Mouse (Mus musculus) adrenal gland, adult 18-20 months (tissue): ENCODE measurements around the gene Gcdh. TPM values are rescaled to one million over a fixed set of nuclear protein-coding genes. Genes with fewer than 3 reads are reported as not detected.

Source experiments
- DNase-seq, 2 experiments: peaks; one replicate each; pipeline ENCODE4 v3.0.0; 2021 to 2022; ENCODE audit warnings: low spot score in 2 of 2
- microRNA-seq, 2 experiments: library from miRNA; unstranded; fragments of <30 nt; microRNA quantifications; one replicate each; pipeline ENCODE4 v1.2.0; 2021; ENCODE audit warnings: borderline number of aligned reads in 2 of 2
- total RNA-seq, 2 experiments: library from RNA; stranded (reverse); gene quantifications; 1 replicate in 1 of 2; 2 replicates in 1 of 2; pipeline ENCODE4 v1.2.3; 2021

Gcdh gene
- total RNA-seq, 2 experiments from 2014 or later: 52.4 to 56.5 TPM

GRCm38 (mm10) chr8:84837912-84838470, 55.7 kb downstream of the Gcdh start:
- DNase-seq: no peak

GRCm38 (mm10) chr8:84837149-84837911, 56.4 kb downstream of the Gcdh start:
- no peak for DNase-seq

Small RNA genes lying within 50 kb of the gene (microRNA-seq; reads per million reads assigned to microRNA genes)
- gene Gm24197: 0 to 0.61 reads per million in 2 experiments
- gene Mir7069: 5.7 to 7.3 reads per million in 2 experiments

Other genes starting within 250 kb of the Gcdh start
- 10 to 100 TPM; 20.7 to 24.6 TPM for gene Ier2, start 231.1 kb downstream of the Gcdh start, total RNA-seq
- 10 to 100 TPM; 66.3 to 79.0 TPM for gene Trmt1, start 207.6 kb downstream of the Gcdh start, total RNA-seq
- gene Nacc1, start 206.1 kb downstream of the Gcdh start, total RNA-seq: 10 to 100 TPM; 71.3 to 77.8 TPM
- gene Lyl1, start 192.5 kb downstream of the Gcdh start, total RNA-seq: 1 to 10 TPM; 2.7 to 2.8 TPM
- under 1 TPM; 0.45 to 0.76 TPM for gene G430095P16Rik, start 170.9 kb downstream of the Gcdh start, total RNA-seq
- gene Nfix, start 93.6 kb downstream of the Gcdh start, total RNA-seq: 100 to 1,000 TPM in 1 of 2 experiments, 10 to 100 TPM in 1; 92.2 to 127 TPM
- 10 to 100 TPM; 10.6 to 10.8 TPM for gene Dand5, start 71.1 kb downstream of the Gcdh start, total RNA-seq
- 10 to 100 TPM; 62.0 to 71.1 TPM for gene Gadd45gip1, start 62.4 kb downstream of the Gcdh start, total RNA-seq
- gene Rad23a, start 53.3 kb downstream of the Gcdh start, total RNA-seq: 100 to 1,000 TPM; 109 to 113 TPM
- 100 to 1,000 TPM; 606 to 686 TPM for gene Calr, start 47.0 kb downstream of the Gcdh start, total RNA-seq
- 10 to 100 TPM; 58.8 to 69.6 TPM for gene Farsa, start 36.9 kb downstream of the Gcdh start, total RNA-seq
- gene Syce2, start 21.8 kb downstream of the Gcdh start, total RNA-seq: 1 to 10 TPM; 6.9 to 9.4 TPM
- gene Klf1, start 8.0 kb upstream of the Gcdh start, total RNA-seq: not detected
- gene Dnase2a, start 14.6 kb upstream of the Gcdh start, total RNA-seq: 10 to 100 TPM; 11.2 to 12.5 TPM
- 1 to 10 TPM; 2.1 to 3.1 TPM for gene Mast1, start 43.4 kb upstream of the Gcdh start, total RNA-seq
- gene Rtbdn, start 53.1 kb upstream of the Gcdh start, total RNA-seq: under 1 TPM in 1 of 2 experiments, not detected in 1; 0.16 TPM
- gene Gm49661, start 75.5 kb upstream of the Gcdh start, total RNA-seq: 1 to 10 TPM; 1.9 TPM
- 100 to 1,000 TPM; 740 to 761 TPM for gene Prdx2, start 75.7 kb upstream of the Gcdh start, total RNA-seq
- gene Rnaseh2a, start 75.8 kb upstream of the Gcdh start, total RNA-seq: 100 to 1,000 TPM in 1 of 2 experiments, 10 to 100 TPM in 1; 80.9 to 131 TPM
- 10 to 100 TPM; 27.1 to 28.5 TPM for gene Junb, start 84.8 kb upstream of the Gcdh start, total RNA-seq
- 1 to 10 TPM; 6.3 to 7.2 TPM for gene Hook2, start 96.7 kb upstream of the Gcdh start, total RNA-seq
- not detected for gene Best2, start 120.6 kb upstream of the Gcdh start, total RNA-seq
- gene Asna1, start 131.4 kb upstream of the Gcdh start, total RNA-seq: 100 to 1,000 TPM in 1 of 2 experiments, 10 to 100 TPM in 1; 89.2 to 100 TPM
- gene Trir, start 132.9 kb upstream of the Gcdh start, total RNA-seq: 100 to 1,000 TPM; 162 to 192 TPM
- 10 to 100 TPM; 67.8 to 80.4 TPM for gene Tnpo2, start 143.0 kb upstream of the Gcdh start, total RNA-seq
- gene Fbxw9, start 166.1 kb upstream of the Gcdh start, total RNA-seq: 10 to 100 TPM; 11.1 to 18.1 TPM
- gene Gm5741, start 174.1 kb upstream of the Gcdh start, total RNA-seq: not detected
- 10 to 100 TPM; 25.5 to 26.4 TPM for gene Dhps, start 177.8 kb upstream of the Gcdh start, total RNA-seq
- gene Wdr83os, start 186.8 kb upstream of the Gcdh start, total RNA-seq: 10 to 100 TPM; 72.6 to 87.7 TPM
- gene Wdr83, start 187.4 kb upstream of the Gcdh start, total RNA-seq: 10 to 100 TPM; 21.1 to 23.1 TPM
- 10 to 100 TPM; 43.2 to 51.8 TPM for gene Man2b1, start 189.3 kb upstream of the Gcdh start, total RNA-seq
- gene Zfp791, start 229.2 kb upstream of the Gcdh start, total RNA-seq: 1 to 10 TPM; 2.2 TPM